Mouse (Mus musculus) forelimb bud, embryonic 11.5 days (tissue): ENCODE measurements around the gene Rpl23a.
"Not testable (repeated sequence)": the region's sequence is repeated elsewhere in the genome, so short reads cannot be mapped to it uniquely, and the experiment has no call there.

Experiments
- DNase-seq: peaks from one replicate; pipeline ENCODE4 v3.0.0-alpha.2; 2012; ENCODE audit warnings: low read depth, low spot score

The Rpl23a gene

DNA sequence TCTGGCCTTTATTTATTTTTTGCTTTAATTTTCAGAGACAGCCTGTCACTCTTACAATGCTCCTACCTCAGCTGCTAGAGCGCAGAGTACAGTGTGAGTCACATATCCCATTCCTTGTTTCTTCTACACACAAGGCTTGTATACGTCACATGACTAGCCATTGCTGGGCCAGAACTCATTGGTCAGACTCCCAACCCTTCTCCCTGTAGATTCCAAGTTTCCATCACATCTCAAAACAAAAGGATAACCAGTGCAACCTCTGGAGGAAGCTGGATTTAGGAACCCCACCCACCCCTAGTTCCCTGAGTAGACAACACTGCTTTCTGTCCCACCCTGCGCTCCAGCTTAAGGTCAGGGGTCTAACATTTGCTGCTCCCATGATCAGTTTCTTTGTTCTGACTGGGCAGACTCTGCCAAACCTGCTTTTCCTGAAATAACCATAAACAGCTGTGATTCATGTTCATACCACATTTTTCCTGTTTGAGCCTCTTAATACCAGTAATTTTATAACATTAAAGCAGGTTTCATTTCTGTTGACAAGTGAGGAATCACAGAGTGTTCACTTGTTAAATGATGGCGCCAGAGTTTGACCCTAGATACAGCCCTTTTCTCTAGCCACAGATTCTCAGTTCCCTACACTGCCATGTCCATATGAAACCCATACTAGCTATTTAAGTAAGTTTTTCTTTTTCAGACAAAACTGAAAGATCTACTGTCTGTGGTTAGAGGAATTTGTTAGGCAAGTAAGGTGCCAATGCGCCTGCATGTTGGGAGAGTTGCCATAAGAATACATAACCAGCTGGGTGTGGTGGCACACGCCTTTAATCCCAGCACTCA lies 36.5 kb downstream of the Rpl23a start:
- no peak for DNase-seq

GRCm38 (mm10) chr11:78146168-78146567 lies 37.2 kb downstream of the Rpl23a start:
- no peak for DNase-seq

DNA sequence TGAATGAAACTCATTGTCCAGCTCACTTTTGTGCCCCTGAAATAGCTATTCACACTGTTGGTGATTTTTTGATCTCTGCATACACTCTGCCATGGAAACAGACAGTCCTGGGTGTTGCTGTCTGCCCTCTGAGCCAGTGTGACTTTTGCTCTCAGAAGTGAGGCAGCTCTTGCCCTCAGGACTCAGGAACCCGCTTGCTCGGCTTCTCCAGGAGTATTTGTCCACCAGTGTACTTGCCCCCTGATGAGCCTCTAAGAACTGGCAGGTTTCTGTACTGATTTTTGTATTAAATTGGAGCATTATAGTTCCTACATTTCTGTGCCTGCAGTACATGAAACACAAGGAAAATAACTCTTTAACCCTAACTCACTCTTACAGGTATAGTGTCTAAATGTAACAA lies 39.9 kb downstream of the Rpl23a start:
- no peak for DNase-seq

GRCm38 (mm10) chr11:78140665-78141064 lies 42.7 kb downstream of the Rpl23a start:
- no peak for DNase-seq

- no peak for DNase-seq
These were observed 45.4 kb downstream of the Rpl23a start for GRCm38 (mm10) chr11:78138023-78138422.

GRCm38 (mm10) chr11:78137584-78137983 lies 45.8 kb downstream of the Rpl23a start:
- no peak for DNase-seq

DNA sequence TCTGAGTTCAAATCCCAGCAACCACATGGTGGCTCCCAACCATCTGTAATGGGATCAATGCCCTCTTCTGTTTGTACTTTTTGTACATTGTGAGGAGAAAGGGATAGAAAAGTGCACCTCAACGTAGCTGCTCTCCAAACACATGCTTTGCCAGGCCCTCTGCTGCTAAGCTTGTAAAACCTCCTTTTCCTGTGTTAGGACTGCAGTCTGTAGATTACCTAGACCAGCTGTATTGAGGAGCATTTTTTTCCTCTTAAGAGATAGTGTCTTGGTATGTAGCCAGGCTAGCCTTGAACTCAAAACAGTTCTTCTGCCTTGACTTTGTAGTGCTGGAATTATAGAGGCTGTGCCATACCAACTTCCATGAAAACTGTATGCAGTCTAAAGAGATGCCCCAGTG lies 47.3 kb downstream of the Rpl23a start:
- DNase-seq, result no peak

- DNase-seq, result not testable (repeated sequence)
These were observed 48.1 kb downstream of the Rpl23a start for GRCm38 (mm10) chr11:78135314-78135713.

GRCm38 (mm10) chr11:78134344-78134743 lies 49.0 kb downstream of the Rpl23a start:
- DNase-seq, result no peak

- DNase-seq, result no peak
These were observed 49.5 kb downstream of the Rpl23a start for GRCm38 (mm10) chr11:78133915-78134314.
